Mouse (Mus musculus): ENCODE measurements around the gene Pld5.

The Pld5 gene

DNA sequence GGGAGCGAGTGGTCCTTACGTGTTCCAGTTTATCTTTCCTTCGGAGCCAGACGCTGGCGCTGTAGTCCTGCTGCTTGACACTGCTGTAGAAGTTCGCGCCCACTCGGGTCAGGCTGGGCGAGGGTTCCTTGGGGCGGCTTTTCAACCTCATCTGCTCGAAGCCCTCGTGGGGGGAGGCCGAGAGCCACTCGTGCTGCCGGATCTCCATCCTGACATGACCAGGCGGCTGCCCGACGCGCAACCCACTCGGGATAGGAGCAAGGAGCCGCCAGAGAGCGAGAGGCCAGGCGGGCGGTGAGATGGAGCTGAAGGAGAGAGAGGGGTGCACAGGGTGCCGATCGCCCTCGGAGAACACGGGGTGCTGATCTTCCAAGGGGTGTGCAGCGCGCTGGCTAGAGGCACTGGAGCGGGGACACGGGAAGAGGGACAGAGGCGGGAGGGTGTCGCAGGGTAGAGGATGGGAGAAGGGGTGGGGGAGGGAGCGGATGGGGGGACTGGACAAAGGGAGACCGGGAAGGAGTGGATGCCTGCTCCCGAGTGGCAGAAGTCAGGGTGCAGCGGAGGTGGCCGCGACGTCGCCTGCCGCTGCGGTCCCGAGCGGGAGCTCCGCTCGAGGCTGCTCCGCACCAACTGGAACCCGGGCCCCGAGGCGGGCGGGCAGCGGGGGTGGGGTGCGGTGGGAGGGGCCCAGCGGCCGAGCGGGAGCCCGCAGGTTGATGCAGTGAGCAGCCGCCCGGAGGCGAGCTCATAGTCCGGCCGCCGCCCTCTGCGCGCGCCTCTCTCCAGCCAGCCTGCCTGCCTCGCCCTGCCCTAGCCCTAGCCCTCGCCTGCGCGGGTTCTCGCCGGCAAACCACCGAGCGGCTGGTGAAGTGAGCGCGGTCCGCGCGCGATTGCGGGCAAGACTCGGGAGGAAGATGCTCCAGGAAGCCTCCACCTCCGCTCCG lies at the start of gene Pld5:
Gene Pld5, minus strand, starts transcription at position 646 of the 944 bp plus-strand sequence.
- CTCF ChIA-PET: no interaction called here

DNA sequence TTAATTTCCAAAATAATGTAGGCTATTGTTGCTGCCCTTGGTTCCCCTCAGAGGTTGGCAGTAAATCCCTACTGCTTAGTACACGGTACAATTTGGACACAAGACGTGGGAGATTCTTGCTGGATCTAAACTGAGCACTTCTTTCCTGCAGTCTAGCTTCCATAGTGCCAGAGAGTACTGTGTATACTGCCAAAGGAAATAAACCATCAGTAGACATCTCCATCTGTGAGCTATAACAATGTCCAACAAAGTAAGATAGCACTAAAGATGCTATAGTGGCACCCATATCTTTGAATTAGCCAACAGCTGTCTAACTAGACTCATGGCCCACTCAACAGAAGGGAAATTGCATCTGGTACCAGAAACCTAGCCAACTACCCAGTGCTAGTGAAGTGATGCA lies 40.0 kb upstream of the Pld5 start:
- CTCF ChIA-PET: no interaction called here
- POLR2A ChIA-PET: no interaction called here

More for the DNA sequence above, at the start of gene Pld5:
- POLR2A ChIA-PET: interaction anchor here in 3 of 4 experiments (0.6 to 1.3 kb wide), 5 partner anchors 23 to 719 kb away, joined by 3 to 7 read pairs (median 3); no protein-coding TSS in a partner anchor

- ChIA-PET CTCF (no interaction called here), POLR2A (interaction anchor here in 1 of 4 experiments (0.6 kb wide), 1 partner anchor 35 kb away, joined by 7 read pairs; no protein-coding TSS in a partner anchor)
Measured at GRCm38 (mm10) chr1:176310174-176310573, 35.1 kb upstream of the Pld5 start.

GRCm38 (mm10) chr1:176289396-176289795 lies 14.3 kb upstream of the Pld5 start:
- ChIA-PET POLR2A (no interaction called here), CTCF (no interaction called here)

DNA sequence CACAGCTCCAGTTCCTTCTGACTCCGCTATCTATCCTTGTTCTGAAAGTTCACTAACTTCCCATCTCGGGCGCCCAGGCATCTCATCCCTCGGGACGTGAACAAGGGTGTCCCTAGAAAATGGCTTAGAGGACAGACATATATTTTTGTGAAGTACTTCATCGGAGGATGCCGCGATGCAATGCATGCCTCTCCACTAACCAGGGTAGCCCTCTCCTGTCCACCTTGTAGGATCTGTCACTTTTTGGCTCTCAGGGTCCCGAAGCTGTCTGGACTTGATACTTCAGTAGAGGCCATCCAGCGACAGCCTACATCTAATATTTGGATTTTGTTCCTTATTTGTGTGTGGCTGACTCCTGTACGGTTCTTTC lies 484 bp upstream of the Pld5 start:
- ChIA-PET POLR2A (interaction anchor here in 2 of 4 experiments (0.6 to 1.3 kb wide), 2 partner anchors 22 to 277 kb away, joined by 3 to 4 read pairs; no protein-coding TSS in a partner anchor), CTCF (no interaction called here)

- ChIA-PET POLR2A (no interaction called here), CTCF (no interaction called here)
Measured at GRCm38 (mm10) chr1:176248717-176249030, 26.4 kb downstream of the Pld5 start.

GRCm38 (mm10) chr1:176247885-176248716 lies 27.0 kb downstream of the Pld5 start:
- ChIA-PET CTCF (no interaction called here), POLR2A (no interaction called here)

- ChIA-PET CTCF (no interaction called here), POLR2A (no interaction called here)
Measured at GRCm38 (mm10) chr1:176239199-176239598, 35.9 kb downstream of the Pld5 start.

- CTCF ChIA-PET: interaction anchor here in 3 of 4 experiments (0.6 to 1.8 kb wide), 3 partner anchors 10 to 435 kb away, joined by 3 to 11 read pairs (median 4); no protein-coding TSS in a partner anchor
- POLR2A ChIA-PET: interaction anchor here in 1 of 4 experiments (0.6 kb wide), 1 partner anchor 1724 kb away, joined by 3 read pairs; no protein-coding TSS in a partner anchor
Measured at GRCm38 (mm10) chr1:176223794-176224193, 51.3 kb downstream of the Pld5 start.

GRCm38 (mm10) chr1:176223196-176223595 lies 51.9 kb downstream of the Pld5 start:
- POLR2A ChIA-PET: interaction anchor here in 1 of 4 experiments (0.6 kb wide), 1 partner anchor 1723 kb away, joined by 3 read pairs; no protein-coding TSS in a partner anchor
- CTCF ChIA-PET: interaction anchor here (0.6 to 1.8 kb wide), 5 partner anchors 9 to 436 kb away, joined by 3 to 11 read pairs (median 4); no protein-coding TSS in a partner anchor

DNA sequence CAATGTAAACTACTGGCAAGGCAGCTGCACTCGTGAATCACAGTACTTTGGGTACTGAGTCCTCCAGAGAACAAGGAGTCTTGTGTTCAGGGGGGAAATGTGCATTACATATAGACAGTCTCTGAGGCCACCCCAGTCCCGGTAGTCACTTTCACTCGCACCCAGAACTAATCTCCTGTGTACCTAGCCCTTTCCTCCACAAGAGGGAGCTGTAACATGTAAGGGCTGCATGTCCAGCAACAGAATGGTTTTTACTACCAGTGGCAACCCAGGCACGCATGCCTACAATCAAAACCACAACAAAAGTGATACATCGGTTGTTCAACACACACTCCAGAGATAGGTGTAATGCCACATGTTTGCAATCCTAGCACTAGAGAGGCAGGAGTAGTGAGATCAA lies 56.9 kb downstream of the Pld5 start:
- ChIA-PET CTCF (interaction anchor here in 3 of 4 experiments (0.6 to 1.5 kb wide), 6 partner anchors 210 to 454 kb away, joined by 3 to 5 read pairs (median 3); no protein-coding TSS in a partner anchor), POLR2A (no interaction called here)

DNA sequence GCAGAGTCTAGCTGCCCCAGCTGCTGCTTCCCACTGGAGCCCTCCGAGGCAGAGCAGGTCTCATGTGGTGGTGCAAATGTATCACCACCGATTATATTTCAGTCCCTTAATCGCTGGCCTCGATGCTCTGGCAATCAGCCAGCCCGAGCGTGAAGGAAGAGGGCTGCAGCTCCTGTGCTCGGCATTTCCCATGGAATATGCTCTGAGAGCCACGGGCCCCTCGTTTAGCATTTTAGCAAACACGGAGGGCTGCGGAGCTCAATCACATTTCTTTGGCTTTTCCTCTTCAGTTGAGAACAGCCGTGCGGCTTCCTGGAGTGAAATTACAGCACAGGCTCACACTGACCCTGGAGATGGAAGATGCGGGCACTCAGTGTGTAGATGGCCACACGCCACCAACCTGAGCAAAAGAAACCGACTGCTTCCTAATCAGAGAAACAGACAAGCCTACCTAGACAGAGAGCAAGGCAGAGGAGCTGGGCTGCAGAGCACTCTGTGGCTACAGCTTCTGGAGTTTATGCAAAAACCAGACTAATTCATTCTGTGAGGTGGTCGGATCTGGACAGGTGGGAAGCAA lies 61.4 kb downstream of the Pld5 start:
- POLR2A ChIA-PET: no interaction called here
- CTCF ChIA-PET: interaction anchor here in 2 of 4 experiments (0.6 to 1.5 kb wide), 3 partner anchors 9 to 1841 kb away, joined by 4 to 6 read pairs (median 4); no protein-coding TSS in a partner anchor

DNA sequence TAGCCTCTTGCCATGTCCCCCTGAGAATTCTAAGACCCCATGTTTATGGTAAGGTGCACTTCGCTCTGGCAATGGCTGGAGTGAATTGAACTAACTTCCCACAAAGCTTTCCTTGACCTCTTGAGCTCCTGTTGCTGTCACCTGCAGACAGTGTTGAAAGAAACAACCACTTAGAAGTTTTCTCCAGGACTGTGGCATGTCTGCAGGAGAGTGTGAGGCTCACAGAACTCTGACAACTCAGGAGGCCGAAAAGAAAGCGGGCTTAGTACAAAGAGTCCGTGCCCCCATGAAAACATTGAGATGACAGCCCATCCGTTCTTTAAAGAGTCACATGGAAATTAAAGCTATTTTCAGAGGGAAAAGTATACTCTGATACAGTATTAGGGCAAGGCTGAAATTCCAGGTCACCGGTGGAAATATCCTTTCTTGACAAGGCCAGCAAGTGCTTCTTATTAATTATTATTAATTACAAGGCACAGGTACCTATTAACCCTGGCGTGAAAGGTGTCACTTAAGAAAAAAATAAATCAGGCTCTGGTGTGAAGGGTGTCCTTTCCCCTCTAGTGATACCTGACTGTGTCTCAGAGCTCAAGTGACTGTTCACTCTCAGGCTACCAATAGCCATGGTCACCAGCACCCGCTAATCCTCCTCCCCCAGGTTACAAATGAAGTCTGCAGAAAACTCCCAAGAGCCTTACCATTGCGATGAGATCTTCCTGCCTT lies 62.0 kb downstream of the Pld5 start:
- ChIA-PET CTCF (no interaction called here), POLR2A (no interaction called here)

DNA sequence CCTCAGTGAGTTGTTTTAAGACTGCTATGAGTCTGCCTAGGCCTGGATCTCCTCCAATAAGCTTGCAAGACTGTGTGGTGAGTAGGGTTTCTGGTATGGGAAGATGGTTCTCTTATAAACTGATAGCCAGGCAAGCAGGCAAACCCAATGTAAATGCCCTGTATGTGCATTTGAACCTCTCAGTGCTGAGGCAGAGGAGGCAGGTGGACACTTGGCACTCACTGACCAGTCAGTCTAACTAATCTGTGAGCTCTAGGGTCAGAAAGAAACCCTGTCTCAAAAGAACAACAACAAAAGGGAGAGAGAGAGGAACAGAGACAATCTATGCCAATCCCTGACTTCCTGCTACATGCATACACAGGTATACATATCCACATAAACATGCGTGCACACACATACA lies 64.3 kb downstream of the Pld5 start:
- CTCF ChIA-PET: no interaction called here
- POLR2A ChIA-PET: no interaction called here

DNA sequence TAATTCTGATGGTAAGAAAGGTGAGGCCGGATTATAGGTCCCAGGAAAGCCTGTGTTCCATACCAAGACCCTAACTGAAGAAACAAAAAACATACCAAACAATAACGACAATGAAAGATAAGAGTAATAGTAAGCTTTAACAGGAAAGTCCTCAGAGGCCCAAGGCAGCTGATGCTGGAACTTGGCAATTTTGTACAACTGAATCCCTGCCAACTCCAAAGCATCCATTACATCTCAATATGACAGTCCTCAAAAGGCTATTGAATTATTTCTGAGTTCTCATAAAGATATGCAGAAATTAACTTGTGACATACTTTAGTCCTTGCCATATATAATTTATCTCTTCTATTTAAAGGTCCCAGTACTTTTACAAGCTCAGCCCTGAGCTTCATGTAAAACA lies 67.1 kb downstream of the Pld5 start:
- CTCF ChIA-PET: interaction anchor here in 1 of 4 experiments (1.0 kb wide), 1 partner anchor 539 kb away, joined by 3 read pairs; no protein-coding TSS in a partner anchor
- POLR2A ChIA-PET: no interaction called here

DNA sequence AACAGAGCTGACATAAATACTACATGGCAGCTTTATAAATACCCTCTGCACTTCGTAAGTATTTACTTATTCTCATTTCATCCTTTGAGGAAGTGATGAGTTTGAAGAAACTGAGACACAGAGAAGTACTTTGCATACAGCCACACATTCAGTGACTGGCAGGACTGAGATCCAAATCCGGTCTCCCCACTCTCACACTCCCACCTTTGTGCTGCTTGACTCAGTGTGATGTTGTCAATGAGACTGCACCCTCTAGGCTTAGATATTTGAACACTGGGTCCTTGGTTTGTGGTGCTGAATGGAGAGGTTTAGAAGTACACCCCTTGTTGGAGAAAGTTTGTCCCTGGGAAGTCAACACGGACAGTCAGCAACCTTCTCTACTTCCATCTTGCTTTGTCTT lies 72.8 kb downstream of the Pld5 start:
- ChIA-PET CTCF (no interaction called here), POLR2A (no interaction called here)

DNA sequence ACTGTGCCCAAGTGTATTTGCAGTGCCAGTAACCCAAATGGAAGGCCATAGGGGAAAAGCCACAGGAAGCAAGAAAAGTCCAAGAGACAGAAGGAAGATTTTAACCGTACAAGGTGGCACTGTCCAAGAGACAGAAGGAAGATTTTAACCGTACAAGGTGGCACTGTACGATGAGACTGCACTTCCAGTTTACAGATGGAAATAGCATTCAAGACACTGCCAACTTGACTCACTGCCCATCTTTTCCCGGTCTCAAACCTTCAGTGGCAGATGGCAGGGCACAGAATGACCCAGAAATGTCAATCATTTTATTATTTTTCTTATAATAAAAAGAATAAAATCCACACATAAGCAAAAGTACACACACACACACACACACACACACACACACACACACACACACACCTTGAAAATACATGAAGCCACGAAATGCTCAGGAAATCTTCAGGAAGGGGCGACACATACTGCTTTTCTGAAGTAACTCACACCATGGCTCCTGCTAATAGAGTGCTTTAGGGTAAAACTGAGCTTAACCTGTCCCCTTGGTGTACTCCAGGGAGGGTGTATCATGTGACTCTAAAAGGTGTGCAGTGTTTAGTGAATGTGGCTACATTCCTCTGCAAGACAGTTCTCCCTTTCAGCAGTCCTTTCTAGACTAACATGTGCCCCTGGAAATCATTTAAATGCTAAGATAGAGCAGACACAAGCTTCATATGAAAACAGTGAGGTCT lies 77.9 kb downstream of the Pld5 start:
- ChIA-PET CTCF (no interaction called here), POLR2A (no interaction called here)

DNA sequence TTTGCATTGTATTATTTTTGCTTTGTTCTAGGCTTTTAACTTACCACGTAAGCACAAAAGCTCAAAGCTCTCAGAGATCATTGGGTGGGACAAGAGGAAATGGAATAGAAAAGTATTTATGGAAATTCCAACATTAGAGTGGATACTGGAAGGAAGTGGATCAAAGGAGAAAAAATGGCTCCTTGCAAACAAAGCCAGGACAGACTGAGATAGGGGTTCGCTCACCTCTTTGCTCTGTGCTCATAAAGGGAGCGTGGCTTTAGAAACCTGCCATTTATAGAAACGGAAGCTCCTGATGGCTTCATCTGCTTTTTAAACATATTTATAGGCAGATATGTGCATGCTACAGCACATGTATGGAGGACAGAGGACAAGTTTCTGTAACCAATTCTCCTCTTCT lies 78.8 kb downstream of the Pld5 start:
- ChIA-PET POLR2A (no interaction called here), CTCF (no interaction called here)

DNA sequence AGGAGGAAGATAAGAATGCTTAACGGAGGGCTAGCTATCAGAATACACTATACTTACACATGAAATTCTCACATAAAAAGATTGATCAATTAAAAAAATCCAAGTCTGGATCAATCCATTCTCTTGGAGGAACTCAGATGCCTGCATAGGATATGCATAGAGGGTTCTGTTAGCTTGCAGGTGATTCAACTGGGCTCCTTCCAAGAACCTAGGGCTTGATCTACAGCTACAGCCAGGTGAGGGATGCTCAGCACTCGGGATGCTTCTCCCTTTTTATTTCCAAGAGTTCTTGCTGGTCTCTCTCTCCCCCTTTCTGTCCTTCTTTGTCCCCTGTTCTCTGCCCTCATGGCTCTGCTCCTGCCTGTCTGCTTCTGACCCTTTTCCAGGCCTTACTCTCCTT lies 80.4 kb downstream of the Pld5 start:
- CTCF ChIA-PET: no interaction called here
- POLR2A ChIA-PET: no interaction called here

All from embryonic stem cell, embryonic (primary cell).